Mouse (Mus musculus): ENCODE data around the gene Dld. TPM values are rescaled to one million over a fixed set of nuclear protein-coding genes. Genes with fewer than 3 reads are reported as not detected.

Dld gene
- polyA plus RNA-seq, 1 experiment: 109 TPM

GRCm38 (mm10) chr12:31299676-31300197, 51.5 kb downstream of the Dld start:
- no peaks in the 10 kb centered on the region for H3K27me3 ChIP-seq (ENCODE audit: control insufficient read depth, insufficient read depth, low read length)
- WGBS: 84% methylated on average over 14 of the region's 14 CpGs
- no peak overlapping the region for H3K27ac ChIP-seq (ENCODE audit: insufficient read depth, low read length)
- no peak overlapping the region for H3K4me3 ChIP-seq (replicated peaks; ENCODE audit: insufficient read depth, low read depth, low read length)
- DNase-seq: no peak
- no peaks in the 10 kb centered on the region for H3K4me1 ChIP-seq (ENCODE audit: control insufficient read depth, insufficient read depth, low read length)
- TF ChIP-seq CTCF (IDR thresholded peaks at IDR 0.05; ENCODE audit: borderline replicate concordance, insufficient read depth, low read depth, low read length) (no peak), POLR2A (IDR thresholded peaks at IDR 0.05; ENCODE audit: borderline replicate concordance, insufficient read depth, low read length) (no peak)

DNA sequence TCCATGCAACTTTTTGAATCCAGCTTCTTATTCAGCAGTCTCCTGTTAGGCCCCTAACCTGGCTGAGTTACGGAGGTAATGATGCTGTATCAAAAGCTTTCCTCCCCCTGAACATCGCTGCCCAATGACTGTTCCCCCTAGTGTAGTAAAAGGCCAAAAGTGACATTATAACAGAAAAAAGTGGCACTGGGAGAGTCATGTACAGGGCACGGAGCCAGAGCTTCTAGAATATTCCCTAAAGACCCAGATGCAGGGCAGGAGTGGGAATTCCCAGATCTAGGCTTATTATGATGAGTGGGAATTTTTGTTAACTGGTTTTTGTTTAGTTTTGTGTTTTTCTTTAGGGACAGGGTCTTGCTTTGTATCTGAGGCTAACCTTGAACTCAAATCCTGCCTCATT, 52.1 kb downstream of the Dld start:
- DNase-seq: no peak
- Histone ChIP-seq H3K4me1 (ENCODE audit: control insufficient read depth, insufficient read depth, low read length) (no peaks in the 10 kb centered on the region), H3K4me3 (replicated peaks; ENCODE audit: insufficient read depth, low read depth, low read length) (no peak overlapping the region), H3K27ac (ENCODE audit: insufficient read depth, low read length) (no peak overlapping the region), H3K27me3 (ENCODE audit: control insufficient read depth, insufficient read depth, low read length) (no peaks in the 10 kb centered on the region)
- 84% methylated on average over 3 of the region's 3 CpGs for WGBS
- no peak for TF ChIP-seq POLR2A (IDR thresholded peaks at IDR 0.05; ENCODE audit: borderline replicate concordance, insufficient read depth, low read length)
- TF ChIP-seq CTCF (IDR thresholded peaks at IDR 0.05; ENCODE audit: borderline replicate concordance, insufficient read depth, low read depth, low read length): no peak

DNA sequence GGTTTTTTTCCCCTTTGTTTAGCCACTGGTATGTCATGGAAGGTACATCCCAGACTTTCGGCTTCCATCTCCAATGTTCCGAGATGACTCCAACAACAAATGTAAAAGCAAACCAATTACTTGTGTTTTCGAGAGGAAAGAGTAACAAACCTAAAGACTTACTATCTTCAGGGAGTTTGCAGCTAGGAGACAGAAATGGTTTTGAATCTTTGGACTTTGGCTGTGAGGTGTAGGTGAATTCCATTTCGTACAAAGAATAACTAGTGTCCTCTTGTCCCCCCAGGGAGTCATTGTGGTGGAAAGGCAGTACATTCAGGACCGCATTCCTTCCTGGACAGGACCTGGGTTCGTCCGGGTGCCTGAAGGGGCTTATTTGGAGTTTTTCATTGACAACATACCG, 52.7 kb downstream of the Dld start:
- Histone ChIP-seq H3K27me3 (ENCODE audit: control insufficient read depth, insufficient read depth, low read length) (no peaks in the 10 kb centered on the region), H3K27ac (ENCODE audit: insufficient read depth, low read length) (no peak overlapping the region), H3K4me1 (ENCODE audit: control insufficient read depth, insufficient read depth, low read length) (no peaks in the 10 kb centered on the region), H3K4me3 (replicated peaks; ENCODE audit: insufficient read depth, low read depth, low read length) (no peak overlapping the region)
- DNase-seq: no peak
- TF ChIP-seq POLR2A (IDR thresholded peaks at IDR 0.05; ENCODE audit: borderline replicate concordance, insufficient read depth, low read length) (no peak), CTCF (IDR thresholded peaks at IDR 0.05; ENCODE audit: borderline replicate concordance, insufficient read depth, low read depth, low read length) (no peak)
- 84% methylated on average over 8 of the region's 8 CpGs for WGBS

- DNase-seq: no peak
- H3K4me1 ChIP-seq (ENCODE audit: control insufficient read depth, insufficient read depth, low read length): no peaks in the 10 kb centered on the region
- H3K27ac ChIP-seq (ENCODE audit: insufficient read depth, low read length): no peak overlapping the region
- H3K4me3 ChIP-seq (replicated peaks; ENCODE audit: insufficient read depth, low read depth, low read length): no peak overlapping the region
- TF ChIP-seq CTCF (IDR thresholded peaks at IDR 0.05; ENCODE audit: borderline replicate concordance, insufficient read depth, low read depth, low read length) (no peak), POLR2A (IDR thresholded peaks at IDR 0.05; ENCODE audit: borderline replicate concordance, insufficient read depth, low read length) (no peak)
- WGBS: 68% methylated on average over 4 of the region's 4 CpGs
- H3K27me3 ChIP-seq (ENCODE audit: control insufficient read depth, insufficient read depth, low read length): no peaks in the 10 kb centered on the region
These were observed 53.1 kb downstream of the Dld start for GRCm38 (mm10) chr12:31298122-31298521.

GRCm38 (mm10) chr12:31296097-31296496, 55.2 kb downstream of the Dld start:
- Histone ChIP-seq H3K4me3 (replicated peaks; ENCODE audit: insufficient read depth, low read depth, low read length) (no peak overlapping the region), H3K4me1 (ENCODE audit: control insufficient read depth, insufficient read depth, low read length) (no peaks in the 10 kb centered on the region), H3K27ac (ENCODE audit: insufficient read depth, low read length) (no peak overlapping the region), H3K27me3 (ENCODE audit: control insufficient read depth, insufficient read depth, low read length) (no peaks in the 10 kb centered on the region)
- TF ChIP-seq POLR2A (IDR thresholded peaks at IDR 0.05; ENCODE audit: borderline replicate concordance, insufficient read depth, low read length) (no peak), CTCF (IDR thresholded peaks at IDR 0.05; ENCODE audit: borderline replicate concordance, insufficient read depth, low read depth, low read length) (no peak)
- no peak for DNase-seq
- WGBS: 89% methylated on average over 4 of the region's 4 CpGs

DNA sequence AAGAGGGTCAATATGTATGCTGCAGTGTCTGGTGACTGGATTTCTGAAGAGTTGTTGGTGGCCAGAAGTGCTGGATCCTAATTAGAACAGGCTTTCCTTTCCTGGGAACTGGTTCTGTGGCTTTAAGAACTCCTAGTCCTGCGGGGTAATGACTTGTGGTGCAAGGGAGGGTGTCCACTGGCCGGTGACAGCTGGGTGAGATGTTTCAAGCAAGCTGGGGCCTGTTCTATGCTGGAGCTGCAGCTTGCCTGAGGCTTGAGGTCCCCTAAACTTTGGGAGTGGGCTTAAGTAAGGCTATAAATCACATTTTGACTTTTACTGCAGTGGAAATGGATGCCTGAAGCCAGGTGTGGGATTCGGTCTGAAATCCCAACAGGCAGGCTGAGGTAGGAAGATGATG, 55.7 kb downstream of the Dld start:
- Histone ChIP-seq H3K4me1 (ENCODE audit: control insufficient read depth, insufficient read depth, low read length) (no peaks in the 10 kb centered on the region), H3K27ac (ENCODE audit: insufficient read depth, low read length) (no peak overlapping the region), H3K4me3 (replicated peaks; ENCODE audit: insufficient read depth, low read depth, low read length) (no peak overlapping the region), H3K27me3 (ENCODE audit: control insufficient read depth, insufficient read depth, low read length) (no peaks in the 10 kb centered on the region)
- TF ChIP-seq POLR2A (IDR thresholded peaks at IDR 0.05; ENCODE audit: borderline replicate concordance, insufficient read depth, low read length) (no peak), CTCF (IDR thresholded peaks at IDR 0.05; ENCODE audit: borderline replicate concordance, insufficient read depth, low read depth, low read length) (no peak)
- 43% methylated on average over 3 of the region's 3 CpGs for WGBS
- DNase-seq: no peak

GRCm38 (mm10) chr12:31294996-31295395, 56.3 kb downstream of the Dld start:
- H3K4me3 ChIP-seq (replicated peaks; ENCODE audit: insufficient read depth, low read depth, low read length): no peak overlapping the region
- no peak overlapping the region for H3K27ac ChIP-seq (ENCODE audit: insufficient read depth, low read length)
- TF ChIP-seq CTCF (IDR thresholded peaks at IDR 0.05; ENCODE audit: borderline replicate concordance, insufficient read depth, low read depth, low read length) (no peak), POLR2A (IDR thresholded peaks at IDR 0.05; ENCODE audit: borderline replicate concordance, insufficient read depth, low read length) (no peak)
- no peak for DNase-seq
- no peaks in the 10 kb centered on the region for H3K4me1 ChIP-seq (ENCODE audit: control insufficient read depth, insufficient read depth, low read length)
- WGBS: 83% methylated on average over 11 of the region's 11 CpGs
- no peaks in the 10 kb centered on the region for H3K27me3 ChIP-seq (ENCODE audit: control insufficient read depth, insufficient read depth, low read length)

DNA sequence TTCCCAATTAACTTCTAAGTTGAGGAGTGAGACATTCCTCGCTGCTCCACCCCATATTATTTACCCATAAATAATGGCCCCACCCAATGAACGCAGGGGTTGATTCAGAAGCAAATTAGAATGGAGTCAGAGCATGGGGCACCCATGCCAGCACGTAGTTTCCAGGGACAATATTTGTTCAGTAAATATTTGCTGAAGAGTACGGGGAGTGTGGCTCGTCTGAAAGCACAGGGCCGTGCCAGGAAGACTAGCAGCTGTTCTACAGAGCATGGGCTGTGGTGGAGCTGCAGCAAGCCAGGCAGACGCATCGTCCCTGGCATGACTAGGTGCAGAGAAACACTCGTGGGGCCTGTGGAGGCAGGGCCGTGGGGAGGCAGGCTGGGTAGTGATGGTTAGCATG, 56.7 kb downstream of the Dld start:
- TF ChIP-seq POLR2A (IDR thresholded peaks at IDR 0.05; ENCODE audit: borderline replicate concordance, insufficient read depth, low read length) (no peak), CTCF (IDR thresholded peaks at IDR 0.05; ENCODE audit: borderline replicate concordance, insufficient read depth, low read depth, low read length) (no peak)
- H3K27me3 ChIP-seq (ENCODE audit: control insufficient read depth, insufficient read depth, low read length): no peaks in the 10 kb centered on the region
- H3K4me1 ChIP-seq (ENCODE audit: control insufficient read depth, insufficient read depth, low read length): no peaks in the 10 kb centered on the region
- no peak overlapping the region for H3K4me3 ChIP-seq (replicated peaks; ENCODE audit: insufficient read depth, low read depth, low read length)
- no peak overlapping the region for H3K27ac ChIP-seq (ENCODE audit: insufficient read depth, low read length)
- 24% methylated on average over 10 of the region's 10 CpGs for WGBS
- no peak for DNase-seq

Data from cerebellum, adult 2 months (tissue).